ENCODE assay signal across 8 mouse cellular contexts in genomic region chr17:23770493-23770892, GRCm38 (mm10). TPM values are rescaled to one million over a fixed set of nuclear protein-coding genes. Genes with fewer than 3 reads are reported as not detected.
DNase-seq lines count a peak whose midpoint lies in the region; ATAC-seq and TF ChIP-seq lines count a peak whose summit lies in the region.

No protein-coding gene starts in this region.

- H3K27me3 ChIP-seq in megakaryocyte, embryonic 14.5 days (replicated peaks): no peaks in the 10 kb centered on the region
- no peaks in the 10 kb centered on the region for H3K27me3 ChIP-seq in embryonic facial prominence, embryonic 15.5 days
- no peaks in the 10 kb centered on the region for H3K27me3 ChIP-seq in limb, embryonic 11.5 days (ENCODE audit: control insufficient read depth, insufficient read depth, low read length)

- 19% methylated on average over 2 of the region's 2 CpGs for WGBS in embryonic facial prominence, embryonic 15.5 days
- WGBS in limb, embryonic 11.5 days: 19% methylated on average over 2 of the region's 2 CpGs
- 15% methylated on average over 2 of the region's 2 CpGs for WGBS in olfactory bulb, adult 2 months

- H3K4me2 ChIP-seq in embryonic facial prominence, embryonic 15.5 days (replicated peaks): peak overlapping the region; percentile 77
- H3K4me2 ChIP-seq in limb, embryonic 11.5 days (ENCODE audit: low read depth, severe bottlenecking): peak overlapping the region; percentile 52

- no peak for DNase-seq in limb, embryonic 11.5 days (ENCODE audit: low spot score)
- no peak for DNase-seq in thymus, postnatal 36 days
- no peak for DNase-seq in kidney, postnatal 4 days

- H3K4me1 ChIP-seq in megakaryocyte, embryonic 14.5 days: peaks cover 24% of the 10 kb centered on the region
- H3K4me1 ChIP-seq in embryonic facial prominence, embryonic 15.5 days: peaks cover 11% of the 10 kb centered on the region
- H3K4me1 ChIP-seq in limb, embryonic 11.5 days (ENCODE audit: control insufficient read depth, insufficient read depth, low read length): peaks cover 5% of the 10 kb centered on the region
- peaks cover 8% of the 10 kb centered on the region; the same call in 1 of the 2 replicates for H3K4me1 ChIP-seq in olfactory bulb, adult 2 months (ENCODE audit: control insufficient read depth, insufficient read depth, low read length)

- peak overlapping the region; percentile 96 for H3K4me3 ChIP-seq in megakaryocyte, embryonic 14.5 days (replicated peaks)
- H3K4me3 ChIP-seq in embryonic facial prominence, embryonic 15.5 days (replicated peaks): peak overlapping the region; percentile 97
- peak overlapping the region; percentile 81 for H3K4me3 ChIP-seq in limb, embryonic 11.5 days (ENCODE audit: low read depth, low read length)
- H3K4me3 ChIP-seq in olfactory bulb, adult 2 months (ENCODE audit: insufficient read depth, low read depth, low read length): no peak overlapping the region

- H3K9ac ChIP-seq in embryonic facial prominence, embryonic 15.5 days: peak overlapping the region; percentile 97; the same call in 1 of the 2 replicates
- peak overlapping the region; percentile 91; the same call in 1 of the 2 replicates for H3K9ac ChIP-seq in limb, embryonic 11.5 days (ENCODE audit: low read length)

- ATAC-seq in megakaryocyte, adult 5-6 weeks (ENCODE audit: poor library complexity, severe bottlenecking): no peak
- no peak for ATAC-seq in embryonic facial prominence, embryonic 15.5 days (ENCODE audit: insufficient number of reproducible peaks, low FRiP score, low TSS enrichment, low read depth)
- ATAC-seq in limb, embryonic 11.5 days (ENCODE audit: insufficient number of reproducible peaks, low FRiP score, low TSS enrichment, low read depth): no peak
- ATAC-seq in monocyte, adult 5-6 weeks (replicated peaks; ENCODE audit: insufficient number of reproducible peaks, low FRiP score, low TSS enrichment, poor library complexity, severe bottlenecking): no peak

- no peak for TF ChIP-seq POLR2A in olfactory bulb, adult 2 months (IDR thresholded peaks at IDR 0.05; ENCODE audit: insufficient read depth, low read depth, low read length)

- 0 out of 2 replicates have a peak overlapping the region, but pooled peaks have one; percentile 82 for H3K27ac ChIP-seq in embryonic facial prominence, embryonic 15.5 days (replicated peaks)
- H3K27ac ChIP-seq in limb, embryonic 11.5 days (replicated peaks; ENCODE audit: low read depth, low read length): no peak overlapping the region
- H3K27ac ChIP-seq in olfactory bulb, adult 2 months (ENCODE audit: insufficient read depth, low read depth, low read length): 0 out of 2 replicates have a peak overlapping the region, but pooled peaks have one; percentile 70

- TF ChIP-seq CTCF in olfactory bulb, adult 2 months (IDR thresholded peaks at IDR 0.05; ENCODE audit: insufficient read depth, low read depth, low read length): no peak

- no peaks in the 10 kb centered on the region for H3K9me3 ChIP-seq in megakaryocyte, embryonic 14.5 days
- no peaks in the 10 kb centered on the region for H3K9me3 ChIP-seq in embryonic facial prominence, embryonic 15.5 days (replicated peaks)
- no peaks in the 10 kb centered on the region for H3K9me3 ChIP-seq in limb, embryonic 11.5 days (ENCODE audit: control insufficient read depth, low read length)

- peaks cover 6% of the 10 kb centered on the region for H3K36me3 ChIP-seq in megakaryocyte, embryonic 14.5 days (replicated peaks; ENCODE audit: low read length)
- H3K36me3 ChIP-seq in embryonic facial prominence, embryonic 15.5 days: no peaks in the 10 kb centered on the region
- H3K36me3 ChIP-seq in limb, embryonic 11.5 days (ENCODE audit: control insufficient read depth, insufficient read depth, low read length): no peaks in the 10 kb centered on the region; the same call in 1 of the 2 replicates

RNA-seq across cellular contexts. Expression of gene Flywch1, which starts 0.9 kb away (rescaled TPM):
- polyA plus RNA-seq in megakaryocyte, embryonic 14.5 days (2012; ENCODE audit: insufficient read depth, low replicate concordance): 6.0 and 53.7 TPM in 2 replicates
- total RNA-seq in megakaryocyte, adult 5-6 weeks (2015): 3.1 and 3.7 TPM in 2 replicates
- total RNA-seq in megakaryocyte, adult 5-6 weeks (2017): 7.7 and 12.0 TPM in 2 replicates
- 71.9 and 72.1 TPM in 2 replicates for polyA plus RNA-seq in embryonic facial prominence, embryonic 15.5 days (2015; fragmentation: Nextera tagmentation; extraction: Ambion mirVana)
- polyA plus RNA-seq in limb, embryonic 11.5 days (2014; fragmentation: Nextera tagmentation; extraction: Ambion mirVana): 125 and 129 TPM in 2 replicates
- polyA plus RNA-seq in olfactory bulb, adult 2 months (2012; ENCODE audit: insufficient read depth, insufficient read length, low replicate concordance, missing spikeins): not detected in 2 replicates
- 7.0 to 19.0 TPM (median 8.6 TPM) in 3 replicates for total RNA-seq in monocyte, adult 5-6 weeks (2017)

RNA-seq across cellular contexts. Expression of gene Flywch2, which starts 15.4 kb away (rescaled TPM):
- polyA plus RNA-seq in megakaryocyte, embryonic 14.5 days (2012; ENCODE audit: insufficient read depth, low replicate concordance): 17.2 and 29.2 TPM in 2 replicates
- total RNA-seq in megakaryocyte, adult 5-6 weeks (2015): 0.66 TPM in 1 of 2 replicates, not detected in the other
- total RNA-seq in megakaryocyte, adult 5-6 weeks (2017): 0.92 TPM in 1 of 2 replicates, not detected in the other
- 38.3 and 44.0 TPM in 2 replicates for polyA plus RNA-seq in embryonic facial prominence, embryonic 15.5 days (2015; fragmentation: Nextera tagmentation; extraction: Ambion mirVana)
- polyA plus RNA-seq in limb, embryonic 11.5 days (2014; fragmentation: Nextera tagmentation; extraction: Ambion mirVana): 51.4 and 55.7 TPM in 2 replicates
- polyA plus RNA-seq in olfactory bulb, adult 2 months (2012; ENCODE audit: insufficient read depth, insufficient read length, low replicate concordance, missing spikeins): not detected in 2 replicates
- 2.5 TPM in 1 of 3 replicates, not detected in the others for total RNA-seq in monocyte, adult 5-6 weeks (2017)

RNA-seq across cellular contexts. Expression of gene Srrm2, which starts 19.8 kb away (rescaled TPM):
- 117 and 357 TPM in 2 replicates for polyA plus RNA-seq in megakaryocyte, embryonic 14.5 days (2012; ENCODE audit: insufficient read depth, low replicate concordance)
- total RNA-seq in megakaryocyte, adult 5-6 weeks (2015): 210 and 224 TPM in 2 replicates
- 81.2 and 117 TPM in 2 replicates for total RNA-seq in megakaryocyte, adult 5-6 weeks (2017)
- 489 and 525 TPM in 2 replicates for polyA plus RNA-seq in embryonic facial prominence, embryonic 15.5 days (2015; fragmentation: Nextera tagmentation; extraction: Ambion mirVana)
- polyA plus RNA-seq in limb, embryonic 11.5 days (2014; fragmentation: Nextera tagmentation; extraction: Ambion mirVana): 508 and 532 TPM in 2 replicates
- 383 and 683 TPM in 2 replicates for polyA plus RNA-seq in olfactory bulb, adult 2 months (2012; ENCODE audit: insufficient read depth, insufficient read length, low replicate concordance, missing spikeins)
- 91.7 to 297 TPM (median 188 TPM) in 3 replicates for total RNA-seq in monocyte, adult 5-6 weeks (2017)

RNA-seq across cellular contexts. Expression of gene Kremen2, which starts 24.9 kb away (rescaled TPM):
- polyA plus RNA-seq in megakaryocyte, embryonic 14.5 days (2012; ENCODE audit: insufficient read depth, low replicate concordance): not detected in 2 replicates
- total RNA-seq in megakaryocyte, adult 5-6 weeks (2015): not detected in 2 replicates
- not detected in 2 replicates for total RNA-seq in megakaryocyte, adult 5-6 weeks (2017)
- polyA plus RNA-seq in embryonic facial prominence, embryonic 15.5 days (2015; fragmentation: Nextera tagmentation; extraction: Ambion mirVana): 36.8 and 38.2 TPM in 2 replicates
- 14.8 and 16.2 TPM in 2 replicates for polyA plus RNA-seq in limb, embryonic 11.5 days (2014; fragmentation: Nextera tagmentation; extraction: Ambion mirVana)
- not detected in 2 replicates for polyA plus RNA-seq in olfactory bulb, adult 2 months (2012; ENCODE audit: insufficient read depth, insufficient read length, low replicate concordance, missing spikeins)
- total RNA-seq in monocyte, adult 5-6 weeks (2017): 0.39 TPM in 1 of 3 replicates, not detected in the others

RNA-seq across cellular contexts. Expression of gene Paqr4, which starts 29.8 kb away (rescaled TPM):
- polyA plus RNA-seq in megakaryocyte, embryonic 14.5 days (2012; ENCODE audit: insufficient read depth, low replicate concordance): 1.7 TPM in 1 of 2 replicates, not detected in the other
- 3.3 and 4.1 TPM in 2 replicates for total RNA-seq in megakaryocyte, adult 5-6 weeks (2015)
- total RNA-seq in megakaryocyte, adult 5-6 weeks (2017): 7.6 and 10.1 TPM in 2 replicates
- polyA plus RNA-seq in embryonic facial prominence, embryonic 15.5 days (2015; fragmentation: Nextera tagmentation; extraction: Ambion mirVana): 20.9 and 27.2 TPM in 2 replicates
- polyA plus RNA-seq in limb, embryonic 11.5 days (2014; fragmentation: Nextera tagmentation; extraction: Ambion mirVana): 7.4 and 7.7 TPM in 2 replicates
- polyA plus RNA-seq in olfactory bulb, adult 2 months (2012; ENCODE audit: insufficient read depth, insufficient read length, low replicate concordance, missing spikeins): not detected in 2 replicates
- 0.38 to 5.1 TPM (median 2.9 TPM) in 3 replicates for total RNA-seq in monocyte, adult 5-6 weeks (2017)

Comparison
In these comparisons a context has a peak if more than half of its experiments do, and no peak if none do; other contexts are left out.
1. RNA of gene Flywch2, which starts 15.4 kb away (polyA plus RNA-seq): 51.4 to 55.7 TPM in limb, embryonic 11.5 days, 38.3 to 44.0 TPM in embryonic facial prominence, embryonic 15.5 days and 17.2 to 29.2 TPM in megakaryocyte, embryonic 14.5 days; not detected in olfactory bulb, adult 2 months; every median in the first group is over 10 times any median in the second.